Mouse (Mus musculus): ENCODE measurements around the gene Samd1. TPM values are rescaled to one million over a fixed set of nuclear protein-coding genes. Genes with fewer than 3 reads are reported as not detected.
"Not testable (repeated sequence)": the region's sequence is repeated elsewhere in the genome, so short reads cannot be mapped to it uniquely, and the experiment has no call there.

Gene Samd1
- polyA plus RNA-seq, 1 experiment from 2014 or later, result 8.5 TPM

- Histone ChIP-seq H3K4me3 (peak overlapping the region; percentile 90), H3K27me3 (replicated peaks) (no peaks in the 10 kb centered on the region), H3K9ac (peak overlapping the region; percentile 89), H3K4me1 (peaks cover 62% of the 10 kb centered on the region), H3K27ac (peak overlapping the region; percentile 79), H3K4me2 (peak overlapping the region; percentile 99), H3K9me3 (replicated peaks) (no peaks in the 10 kb centered on the region), H3K36me3 (peaks cover 37% of the 10 kb centered on the region)
- WGBS (ENCODE audit: insufficient replicate concordance), result 9% methylated on average over 25 of the region's 37 CpGs
- ATAC-seq, result no peak; the same call in 1 of the 2 replicates
Observed at GRCm38 (mm10) chr8:83973161-83974031, 24.1 kb upstream of the Samd1 start.

- ATAC-seq, result no peak
- no peak overlapping the region for H3K4me3 ChIP-seq
- no peak overlapping the region for H3K27ac ChIP-seq
- peaks cover 64% of the 10 kb centered on the region for H3K4me1 ChIP-seq
- peak overlapping the region; percentile 99 for H3K4me2 ChIP-seq
- H3K9ac ChIP-seq, result no peak overlapping the region; the same call in 1 of the 2 replicates
- no peaks in the 10 kb centered on the region for H3K27me3 ChIP-seq (replicated peaks)
- H3K9me3 ChIP-seq (replicated peaks), result no peaks in the 10 kb centered on the region
- 81% methylated on average over 4 of the region's 4 CpGs for WGBS (ENCODE audit: insufficient replicate concordance)
- peaks cover 29% of the 10 kb centered on the region for H3K36me3 ChIP-seq
Observed at GRCm38 (mm10) chr8:83974521-83974920, 23.0 kb upstream of the Samd1 start.

GRCm38 (mm10) chr8:83976101-83976630 lies 21.3 kb upstream of the Samd1 start:
- Histone ChIP-seq H3K36me3 (peaks cover 24% of the 10 kb centered on the region), H3K4me1 (peaks cover 56% of the 10 kb centered on the region), H3K27ac (no peak overlapping the region), H3K9me3 (replicated peaks) (no peaks in the 10 kb centered on the region), H3K4me3 (no peak overlapping the region), H3K4me2 (no peak overlapping the region), H3K27me3 (replicated peaks) (no peaks in the 10 kb centered on the region), H3K9ac (no peak overlapping the region)
- WGBS (ENCODE audit: insufficient replicate concordance), result 73% methylated on average over 4 of the region's 4 CpGs
- ATAC-seq, result no peak

GRCm38 (mm10) chr8:83976779-83977350 lies 20.6 kb upstream of the Samd1 start:
- Histone ChIP-seq H3K27ac (no peak overlapping the region), H3K4me3 (no peak overlapping the region), H3K27me3 (replicated peaks) (no peaks in the 10 kb centered on the region), H3K4me1 (peaks cover 50% of the 10 kb centered on the region), H3K36me3 (peaks cover 26% of the 10 kb centered on the region), H3K9me3 (replicated peaks) (no peaks in the 10 kb centered on the region), H3K4me2 (no peak overlapping the region), H3K9ac (no peak overlapping the region)
- 84% methylated on average over 5 of the region's 5 CpGs for WGBS (ENCODE audit: insufficient replicate concordance)
- ATAC-seq, result no peak

- Histone ChIP-seq H3K27ac (0 out of 2 replicates have a peak overlapping the region, but pooled peaks have one; percentile 28), H3K36me3 (peaks cover 34% of the 10 kb centered on the region), H3K9me3 (replicated peaks) (no peaks in the 10 kb centered on the region), H3K27me3 (replicated peaks) (no peaks in the 10 kb centered on the region), H3K4me1 (peaks cover 53% of the 10 kb centered on the region), H3K4me3 (no peak overlapping the region), H3K4me2 (no peak overlapping the region), H3K9ac (no peak overlapping the region)
- WGBS (ENCODE audit: insufficient replicate concordance), result 38% methylated on average over 6 of the region's 6 CpGs
- no peak for ATAC-seq
Observed at GRCm38 (mm10) chr8:83977646-83978045, 19.8 kb upstream of the Samd1 start.

GRCm38 (mm10) chr8:83978200-83978599 lies 19.3 kb upstream of the Samd1 start:
- 0 out of 2 replicates have a peak overlapping the region, but pooled peaks have one; percentile 28 for H3K27ac ChIP-seq
- H3K9ac ChIP-seq, result no peak overlapping the region
- peaks cover 40% of the 10 kb centered on the region for H3K36me3 ChIP-seq
- WGBS (ENCODE audit: insufficient replicate concordance), result 75% methylated on average over 9 of the region's 9 CpGs
- 0 out of 2 replicates have a peak, but pooled peaks cover 3% of the 10 kb centered on the region for H3K9me3 ChIP-seq (replicated peaks)
- H3K4me3 ChIP-seq, result no peak overlapping the region
- no peak for ATAC-seq
- no peaks in the 10 kb centered on the region for H3K27me3 ChIP-seq (replicated peaks)
- no peak overlapping the region for H3K4me2 ChIP-seq
- H3K4me1 ChIP-seq, result peaks cover 57% of the 10 kb centered on the region

GRCm38 (mm10) chr8:83980250-83980649 lies 17.2 kb upstream of the Samd1 start:
- 82% methylated on average over 1 of the region's 1 CpGs for WGBS (ENCODE audit: insufficient replicate concordance)
- Histone ChIP-seq H3K4me1 (peaks cover 39% of the 10 kb centered on the region), H3K9ac (no peak overlapping the region), H3K4me2 (no peak overlapping the region), H3K27me3 (replicated peaks) (no peaks in the 10 kb centered on the region), H3K27ac (no peak overlapping the region), H3K9me3 (replicated peaks) (0 out of 2 replicates have a peak, but pooled peaks cover 3% of the 10 kb centered on the region), H3K4me3 (no peak overlapping the region), H3K36me3 (peaks cover 59% of the 10 kb centered on the region)
- no peak for ATAC-seq

- Histone ChIP-seq H3K9me3 (replicated peaks) (0 out of 2 replicates have a peak, but pooled peaks cover 3% of the 10 kb centered on the region), H3K4me1 (peaks cover 38% of the 10 kb centered on the region), H3K27ac (no peak overlapping the region), H3K9ac (no peak overlapping the region), H3K36me3 (peaks cover 63% of the 10 kb centered on the region), H3K27me3 (replicated peaks) (no peaks in the 10 kb centered on the region), H3K4me2 (no peak overlapping the region), H3K4me3 (no peak overlapping the region)
- no peak for ATAC-seq
- WGBS (ENCODE audit: insufficient replicate concordance), result 81% methylated on average over 8 of the region's 8 CpGs
Observed at GRCm38 (mm10) chr8:83980845-83981244, 16.6 kb upstream of the Samd1 start.

GRCm38 (mm10) chr8:83981533-83981932 lies 15.9 kb upstream of the Samd1 start:
- peaks cover 32% of the 10 kb centered on the region for H3K4me1 ChIP-seq
- 90% methylated on average over 7 of the region's 7 CpGs for WGBS (ENCODE audit: insufficient replicate concordance)
- no peak overlapping the region for H3K9ac ChIP-seq
- no peak overlapping the region for H3K27ac ChIP-seq
- no peak overlapping the region for H3K4me2 ChIP-seq
- H3K9me3 ChIP-seq (replicated peaks), result 0 out of 2 replicates have a peak, but pooled peaks cover 3% of the 10 kb centered on the region
- peaks cover 70% of the 10 kb centered on the region for H3K36me3 ChIP-seq
- ATAC-seq, result no peak
- H3K4me3 ChIP-seq, result no peak overlapping the region
- no peaks in the 10 kb centered on the region for H3K27me3 ChIP-seq (replicated peaks)

- no peak overlapping the region for H3K4me3 ChIP-seq
- no peak overlapping the region for H3K9ac ChIP-seq
- 0 out of 2 replicates have a peak, but pooled peaks cover 3% of the 10 kb centered on the region for H3K9me3 ChIP-seq (replicated peaks)
- peaks cover 79% of the 10 kb centered on the region for H3K36me3 ChIP-seq
- 57% methylated on average over 4 of the region's 4 CpGs for WGBS (ENCODE audit: insufficient replicate concordance)
- H3K4me1 ChIP-seq, result peaks cover 24% of the 10 kb centered on the region
- no peaks in the 10 kb centered on the region for H3K27me3 ChIP-seq (replicated peaks)
- no peak overlapping the region for H3K4me2 ChIP-seq
- ATAC-seq, result peak; percentile 75
- no peak overlapping the region for H3K27ac ChIP-seq
Observed at GRCm38 (mm10) chr8:83982449-83982848, 15.0 kb upstream of the Samd1 start.

- not testable (repeated sequence) for H3K27me3 ChIP-seq (replicated peaks); H3K9ac ChIP-seq; H3K4me3 ChIP-seq; H3K9me3 ChIP-seq (replicated peaks); ATAC-seq; H3K27ac ChIP-seq; H3K4me2 ChIP-seq
- H3K36me3 ChIP-seq, result peaks cover 83% of the 10 kb centered on the region
- WGBS (ENCODE audit: insufficient replicate concordance), result 96% methylated on average over 2 of the region's 2 CpGs
- H3K4me1 ChIP-seq, result peaks cover 16% of the 10 kb centered on the region
Observed at GRCm38 (mm10) chr8:83983222-83983621, 14.2 kb upstream of the Samd1 start.

GRCm38 (mm10) chr8:83989243-83989642 lies 8.2 kb upstream of the Samd1 start:
- WGBS (ENCODE audit: insufficient replicate concordance), result 55% methylated on average over 7 of the region's 7 CpGs
- Histone ChIP-seq H3K9ac (no peak overlapping the region), H3K27ac (no peak overlapping the region), H3K4me2 (no peak overlapping the region), H3K4me3 (no peak overlapping the region), H3K4me1 (peaks cover 31% of the 10 kb centered on the region), H3K9me3 (replicated peaks) (no peaks in the 10 kb centered on the region), H3K27me3 (replicated peaks) (no peaks in the 10 kb centered on the region), H3K36me3 (peaks cover 80% of the 10 kb centered on the region)
- no peak for ATAC-seq

Measured in liver, embryonic 12.5 days (tissue).